Mouse (Mus musculus) C2C12 (cell line): ENCODE measurements around the gene Nme8.

Source experiments
- CTCF ChIP-seq: IDR thresholded peaks from one replicate; pipeline ENCODE4 v1.5.1; 2011; ENCODE audit not compliant: control insufficient read depth, insufficient read depth, insufficient read length
- FOSL1 ChIP-seq: IDR thresholded peaks from one replicate; pipeline ENCODE4 v1.8.0; 2011; ENCODE audit warnings: mild to moderate bottlenecking, low read length; ENCODE audit not compliant: poor library complexity, insufficient read depth, severe bottlenecking
- MYOD1 ChIP-seq: IDR thresholded peaks from one replicate; pipeline ENCODE4 v1.6.1; 2011; ENCODE audit warnings: low read depth; ENCODE audit not compliant: control insufficient read depth, insufficient read length
- MYOG ChIP-seq: IDR thresholded peaks from one replicate; pipeline ENCODE4 v1.6.1; 2011; ENCODE audit not compliant: control insufficient read depth, insufficient read length; ENCODE audit errors: extremely low read depth
- USF1 ChIP-seq: IDR thresholded peaks from one replicate; pipeline ENCODE4 v1.6.1; 2011; ENCODE audit warnings: low read depth, mild to moderate bottlenecking, control low read depth, moderate library complexity

- no peak for TF ChIP-seq CTCF
- TF ChIP-seq MYOD1: no peak
- no peak for TF ChIP-seq MYOG
- no peak for TF ChIP-seq USF1
- no peak for TF ChIP-seq FOSL1
Observed at GRCm38 (mm10) chr13:19730826-19731225, 33.2 kb upstream of the Nme8 start.
